Mouse (Mus musculus): ENCODE measurements at regions not wholly inside any gene's neighbourhood (a gene's known extent, or its start where the extent isn't known, plus 50 kb on each side); places are given as distances from the start of the nearest gene placed in this dataset.

GRCm38 (mm10) chr13:32547126-32547525 lies 208.6 kb upstream of the Gmds start:
- Histone ChIP-seq H3K4me1 (peaks cover 7% of the 10 kb centered on the region), H3K36me3 (replicated peaks; ENCODE audit: low read length) (no peaks in the 10 kb centered on the region), H3K9me3 (no peaks in the 10 kb centered on the region), H3K27me3 (replicated peaks) (no peaks in the 10 kb centered on the region), H3K4me3 (replicated peaks) (no peak overlapping the region)
- TF ChIP-seq GATA1 (IDR thresholded peaks at IDR 0.05; ENCODE audit: borderline replicate concordance, low read length) (no peak), FLI1 (IDR thresholded peaks at IDR 0.05; ENCODE audit: low read length) (no peak)

GRCm38 (mm10) chr13:32544986-32545740 lies 206.6 kb upstream of the Gmds start:
- Histone ChIP-seq H3K4me1 (peaks cover 7% of the 10 kb centered on the region), H3K36me3 (replicated peaks; ENCODE audit: low read length) (no peaks in the 10 kb centered on the region), H3K27me3 (replicated peaks) (no peaks in the 10 kb centered on the region), H3K9me3 (no peaks in the 10 kb centered on the region), H3K4me3 (replicated peaks) (no peak overlapping the region)
- TF ChIP-seq FLI1 (IDR thresholded peaks at IDR 0.05; ENCODE audit: low read length): no peak
- no peak for TF ChIP-seq GATA1 (IDR thresholded peaks at IDR 0.05; ENCODE audit: borderline replicate concordance, low read length)

GRCm38 (mm10) chr13:32541611-32542010 lies 203.1 kb upstream of the Gmds start:
- Histone ChIP-seq H3K4me1 (peaks cover 7% of the 10 kb centered on the region), H3K36me3 (replicated peaks; ENCODE audit: low read length) (no peaks in the 10 kb centered on the region), H3K9me3 (no peaks in the 10 kb centered on the region), H3K27me3 (replicated peaks) (no peaks in the 10 kb centered on the region), H3K4me3 (replicated peaks) (no peak overlapping the region)
- TF ChIP-seq GATA1 (IDR thresholded peaks at IDR 0.05; ENCODE audit: borderline replicate concordance, low read length): no peak
- TF ChIP-seq FLI1 (IDR thresholded peaks at IDR 0.05; ENCODE audit: low read length): no peak

- TF ChIP-seq GATA1 (IDR thresholded peaks at IDR 0.05; ENCODE audit: borderline replicate concordance, low read length): no peak
- no peak for TF ChIP-seq FLI1 (IDR thresholded peaks at IDR 0.05; ENCODE audit: low read length)
- H3K4me1 ChIP-seq: no peaks in the 10 kb centered on the region
- no peaks in the 10 kb centered on the region for H3K27me3 ChIP-seq (replicated peaks)
- no peaks in the 10 kb centered on the region for H3K36me3 ChIP-seq (replicated peaks; ENCODE audit: low read length)
- H3K4me3 ChIP-seq (replicated peaks): no peak overlapping the region
- peaks cover 6% of the 10 kb centered on the region for H3K9me3 ChIP-seq
Measured at GRCm38 (mm10) chr13:32536241-32536640, 197.7 kb upstream of the Gmds start.

- TF ChIP-seq GATA1 (IDR thresholded peaks at IDR 0.05; ENCODE audit: borderline replicate concordance, low read length) (no peak), FLI1 (IDR thresholded peaks at IDR 0.05; ENCODE audit: low read length) (no peak)
- no peaks in the 10 kb centered on the region for H3K4me1 ChIP-seq
- H3K9me3 ChIP-seq: peaks cover 6% of the 10 kb centered on the region
- H3K4me3 ChIP-seq (replicated peaks): no peak overlapping the region
- no peaks in the 10 kb centered on the region for H3K36me3 ChIP-seq (replicated peaks; ENCODE audit: low read length)
- H3K27me3 ChIP-seq (replicated peaks): no peaks in the 10 kb centered on the region
Measured at GRCm38 (mm10) chr13:32535602-32536001, 197.1 kb upstream of the Gmds start.

- H3K27me3 ChIP-seq (replicated peaks): no peaks in the 10 kb centered on the region
- H3K4me3 ChIP-seq (replicated peaks): no peak overlapping the region
- no peaks in the 10 kb centered on the region for H3K36me3 ChIP-seq (replicated peaks; ENCODE audit: low read length)
- H3K9me3 ChIP-seq: peaks cover 5% of the 10 kb centered on the region
- no peak for TF ChIP-seq GATA1 (IDR thresholded peaks at IDR 0.05; ENCODE audit: borderline replicate concordance, low read length)
- TF ChIP-seq FLI1 (IDR thresholded peaks at IDR 0.05; ENCODE audit: low read length): no peak
- H3K4me1 ChIP-seq: no peaks in the 10 kb centered on the region
Measured at GRCm38 (mm10) chr13:32530926-32531512, 192.5 kb upstream of the Gmds start.

- Histone ChIP-seq H3K4me3 (replicated peaks) (no peak overlapping the region), H3K27me3 (replicated peaks) (peaks cover 1% of the 10 kb centered on the region), H3K4me1 (no peaks in the 10 kb centered on the region), H3K36me3 (replicated peaks; ENCODE audit: low read length) (no peaks in the 10 kb centered on the region), H3K9me3 (0 out of 2 replicates have a peak, but pooled peaks cover 2% of the 10 kb centered on the region)
- TF ChIP-seq GATA1 (IDR thresholded peaks at IDR 0.05; ENCODE audit: borderline replicate concordance, low read length) (no peak), FLI1 (IDR thresholded peaks at IDR 0.05; ENCODE audit: low read length) (no peak)
Measured at GRCm38 (mm10) chr13:32518611-32519344, 180.2 kb upstream of the Gmds start.

- H3K4me3 ChIP-seq (replicated peaks): no peak overlapping the region
- H3K27me3 ChIP-seq (replicated peaks): peaks cover 1% of the 10 kb centered on the region
- TF ChIP-seq FLI1 (IDR thresholded peaks at IDR 0.05; ENCODE audit: low read length): no peak
- TF ChIP-seq GATA1 (IDR thresholded peaks at IDR 0.05; ENCODE audit: borderline replicate concordance, low read length): no peak
- H3K9me3 ChIP-seq: 0 out of 2 replicates have a peak, but pooled peaks cover 2% of the 10 kb centered on the region
- H3K4me1 ChIP-seq: no peaks in the 10 kb centered on the region
- H3K36me3 ChIP-seq (replicated peaks; ENCODE audit: low read length): no peaks in the 10 kb centered on the region
Measured at GRCm38 (mm10) chr13:32517514-32517913, 179.0 kb upstream of the Gmds start.

- TF ChIP-seq FLI1 (IDR thresholded peaks at IDR 0.05; ENCODE audit: low read length) (no peak), GATA1 (IDR thresholded peaks at IDR 0.05; ENCODE audit: borderline replicate concordance, low read length) (no peak)
- Histone ChIP-seq H3K9me3 (no peaks in the 10 kb centered on the region), H3K4me3 (replicated peaks) (no peak overlapping the region), H3K36me3 (replicated peaks; ENCODE audit: low read length) (no peaks in the 10 kb centered on the region), H3K27me3 (replicated peaks) (peaks cover 2% of the 10 kb centered on the region), H3K4me1 (no peaks in the 10 kb centered on the region)
Measured at GRCm38 (mm10) chr13:32509231-32510023, 170.9 kb upstream of the Gmds start.
